Mouse (Mus musculus) layer of hippocampus, postnatal 14 days (tissue): Measurements from ENCODE around the gene Tenm2. TPM values are rescaled to one million over a fixed set of nuclear protein-coding genes. Genes with fewer than 3 reads are reported as not detected.

Experiments used
- DNase-seq, 2 experiments: peaks; one replicate each; pipeline ENCODE4 v3.0.0; 2021 to 2022; ENCODE audit warnings: low spot score in 2 of 2, mixed read lengths in 1 of 2
- total RNA-seq, 2 experiments: library from RNA; stranded (reverse); gene quantifications; 2 replicates each; pipeline ENCODE4 v1.2.3; 2021

Gene Tenm2
- total RNA-seq, 2 experiments from 2014 or later: 156 to 173 TPM

DNA sequence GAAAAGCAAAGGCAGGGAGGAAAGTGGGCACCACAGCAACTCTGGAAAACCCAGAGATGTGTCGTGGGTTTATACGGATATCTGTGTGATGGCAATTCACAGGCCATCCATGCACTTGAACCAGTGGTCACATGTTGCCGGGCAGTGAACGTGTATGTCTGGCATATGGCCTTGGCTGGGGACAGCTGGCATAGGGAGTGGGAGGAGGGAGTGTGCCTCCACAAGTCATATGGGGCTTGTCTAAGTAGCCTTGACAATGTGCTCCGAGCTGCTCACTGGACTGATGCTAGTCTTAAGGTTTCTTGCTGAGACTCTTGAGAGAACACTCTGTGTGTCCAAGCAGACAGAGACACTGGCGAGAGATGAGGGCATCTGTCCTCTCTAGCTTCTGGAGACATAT, 743.5 kb downstream of the Tenm2 start:
- no peak for DNase-seq

DNA sequence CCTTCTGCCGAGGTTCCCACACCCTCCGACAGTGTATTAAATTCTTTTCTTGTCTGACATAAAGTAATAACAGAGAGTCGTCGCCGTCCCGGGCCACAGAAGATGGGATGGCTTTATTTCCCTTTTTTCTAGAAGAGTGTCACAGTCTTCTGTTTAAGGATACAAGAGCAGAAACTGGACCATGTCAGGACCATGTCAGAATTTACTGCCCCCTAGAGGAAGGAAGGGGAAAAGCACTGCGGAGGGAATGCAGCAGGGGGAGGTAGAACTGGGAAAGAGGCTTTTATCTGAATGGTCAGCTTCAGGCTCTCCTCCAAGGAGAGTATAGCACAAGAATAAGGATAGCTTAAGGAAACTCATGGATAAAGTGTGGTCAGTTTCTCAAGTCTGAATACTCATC, 745.7 kb downstream of the Tenm2 start:
- DNase-seq: no peak

DNA sequence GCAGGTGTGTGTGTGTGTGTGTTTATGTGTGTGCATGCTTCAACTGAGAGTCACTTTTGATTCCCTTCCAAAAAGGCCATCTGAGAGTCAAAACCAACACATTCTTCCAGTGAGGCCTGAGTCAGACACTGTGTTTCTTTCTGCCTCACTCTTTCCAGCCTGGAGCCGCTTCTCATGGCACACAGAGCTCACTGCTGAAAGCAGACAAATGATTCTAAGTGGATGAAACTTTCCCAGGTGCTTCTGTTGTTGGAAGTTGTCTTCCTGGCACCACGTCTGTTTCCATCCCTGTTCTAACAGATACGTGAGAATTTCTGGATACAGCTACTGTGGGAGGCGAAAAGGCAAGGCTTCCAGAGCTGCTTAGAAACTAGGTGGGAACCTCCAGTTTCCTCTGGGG, 747.1 kb downstream of the Tenm2 start:
- no peak for DNase-seq

DNA sequence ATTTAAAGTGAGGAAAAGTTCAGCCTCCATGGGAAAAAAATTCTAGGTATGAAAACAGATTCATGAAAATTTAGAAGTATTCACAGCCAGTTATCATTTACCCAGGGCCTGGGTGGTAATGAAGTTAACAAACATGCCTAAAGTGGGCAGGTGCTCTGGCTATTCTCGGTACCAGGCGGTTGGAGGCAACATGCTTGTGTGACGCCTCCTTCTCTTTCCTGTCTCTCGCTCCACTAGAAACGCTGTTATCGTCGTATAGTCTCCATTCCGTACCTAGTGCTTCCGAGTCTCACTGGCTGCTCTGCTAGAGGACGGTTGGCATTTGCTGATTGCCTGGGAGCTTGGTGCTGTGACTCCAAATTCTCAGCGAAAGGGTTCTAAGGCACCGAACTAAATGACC, 749.7 kb downstream of the Tenm2 start:
- DNase-seq: no peak

DNA sequence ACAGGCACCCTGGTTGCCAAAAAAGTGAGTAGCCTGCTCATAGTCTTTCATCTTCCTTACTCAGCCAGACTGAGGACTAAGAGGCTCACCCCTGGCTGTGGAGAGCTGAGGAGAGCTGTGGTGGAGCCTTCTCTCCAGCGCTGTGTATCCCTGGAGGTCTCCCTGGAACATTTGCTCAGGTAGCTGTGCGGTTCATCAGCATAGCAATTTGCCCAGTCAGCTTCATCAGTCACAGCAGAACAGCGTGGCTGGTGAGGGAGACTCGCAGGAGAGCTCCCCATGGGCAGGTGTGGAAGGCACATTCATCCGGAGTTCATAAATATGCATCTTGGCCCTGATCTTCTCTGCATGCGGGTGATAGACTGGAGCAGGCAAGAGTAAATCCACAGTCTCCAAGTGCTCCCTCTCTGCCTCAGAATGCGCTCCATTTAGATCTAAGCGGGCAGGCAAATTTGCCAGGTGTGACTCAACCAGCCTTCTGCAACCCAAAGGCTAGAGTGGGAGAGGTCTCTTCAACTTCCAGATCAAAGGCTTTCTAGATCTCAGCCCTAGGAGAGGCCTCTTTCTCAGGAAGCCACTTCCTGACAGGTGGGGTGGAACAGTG, 751.2 kb downstream of the Tenm2 start:
- DNase-seq: no peak

DNA sequence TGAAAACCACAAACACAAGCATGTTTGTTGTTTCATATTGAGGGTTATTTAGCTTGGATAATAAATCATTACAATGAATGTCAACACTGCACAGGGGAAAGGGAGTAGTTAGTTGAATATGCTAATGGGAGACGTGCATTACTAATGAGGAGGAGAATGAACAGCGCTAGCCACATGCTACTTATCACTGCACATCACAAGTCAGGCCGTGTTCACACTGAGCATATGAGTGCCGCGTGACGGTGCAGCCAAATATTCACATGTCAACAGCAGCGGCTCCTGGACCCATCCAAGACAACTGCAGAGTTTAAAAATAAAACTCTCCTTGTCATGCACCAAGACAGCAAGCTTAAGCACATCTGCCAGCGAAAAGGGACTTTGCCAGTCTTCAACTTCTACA, 753.6 kb downstream of the Tenm2 start:
- DNase-seq: no peak

DNA sequence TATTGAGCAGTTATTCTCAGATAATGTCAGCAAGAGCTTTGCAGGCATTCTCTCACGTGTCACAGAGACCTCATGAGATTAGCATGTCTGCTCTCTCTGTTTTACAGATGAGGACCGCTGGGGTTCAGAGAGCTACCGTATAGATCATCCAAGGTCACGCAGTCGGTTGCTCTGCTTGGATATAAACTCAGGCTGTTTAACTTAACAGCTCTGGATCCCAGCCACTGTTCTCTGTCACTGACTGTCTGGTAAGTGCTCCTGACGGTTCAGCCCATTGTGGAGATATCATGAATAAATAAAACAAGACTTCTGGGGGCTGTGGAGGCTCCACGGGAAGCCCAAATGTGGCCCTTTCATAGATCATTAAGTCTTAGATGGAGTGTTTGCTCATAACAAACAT, 754.2 kb downstream of the Tenm2 start:
- DNase-seq: no peak

DNA sequence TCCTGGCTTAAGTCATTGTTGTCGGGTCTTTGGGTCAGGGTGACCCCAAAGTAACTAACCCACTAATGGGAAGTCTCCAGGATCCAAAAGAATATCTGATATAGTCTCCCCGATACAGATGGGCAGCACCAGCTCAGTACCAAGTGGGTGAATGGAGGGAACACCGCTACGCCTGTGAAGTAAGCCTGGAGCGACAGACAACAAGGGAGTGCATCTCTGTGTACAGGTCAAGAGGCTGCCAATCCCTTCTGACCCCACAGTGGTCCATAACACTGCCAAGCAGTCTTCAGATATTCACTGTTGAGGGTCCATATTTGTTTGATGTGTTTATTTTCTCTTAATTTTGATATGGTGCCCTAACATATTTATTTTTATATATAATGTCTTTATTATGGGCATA, 754.7 kb downstream of the Tenm2 start:
- DNase-seq: no peak

DNA sequence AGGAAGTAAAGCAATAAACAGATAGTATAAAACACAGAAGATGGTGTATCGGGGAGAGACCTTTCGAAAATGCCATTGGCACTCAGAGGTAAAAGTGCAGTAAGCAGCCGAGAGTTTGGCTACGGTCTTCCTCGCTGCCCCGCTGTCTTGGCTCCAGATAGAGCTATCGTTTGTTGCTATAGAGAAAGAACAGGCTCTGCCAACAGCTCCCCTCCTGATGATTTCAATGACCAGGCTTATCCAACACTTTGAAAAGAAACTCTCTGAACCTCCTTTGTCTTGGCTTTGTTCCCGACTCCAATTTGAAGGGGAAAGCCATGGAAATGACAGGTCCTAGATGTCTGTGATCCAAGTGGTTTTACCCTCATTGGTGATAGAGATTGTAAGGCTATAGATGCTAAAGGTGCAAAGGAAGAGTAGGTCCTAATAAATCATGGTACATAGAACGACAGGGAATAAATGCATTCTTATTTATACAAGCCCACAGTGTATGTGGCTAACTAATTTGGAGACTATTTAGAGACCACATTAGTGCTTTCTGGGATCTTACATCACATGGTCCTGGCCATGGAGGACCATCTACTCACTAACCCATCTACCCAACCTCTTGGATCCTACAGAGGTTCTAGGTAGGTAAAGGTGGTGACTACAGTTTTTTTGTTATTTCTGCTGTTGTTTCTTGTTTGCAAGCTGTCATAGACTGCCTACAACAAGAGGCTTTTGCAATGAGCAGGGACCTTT, 765.8 kb downstream of the Tenm2 start:
- peak in 1 of 2 experiments; percentile 41 for DNase-seq

DNA sequence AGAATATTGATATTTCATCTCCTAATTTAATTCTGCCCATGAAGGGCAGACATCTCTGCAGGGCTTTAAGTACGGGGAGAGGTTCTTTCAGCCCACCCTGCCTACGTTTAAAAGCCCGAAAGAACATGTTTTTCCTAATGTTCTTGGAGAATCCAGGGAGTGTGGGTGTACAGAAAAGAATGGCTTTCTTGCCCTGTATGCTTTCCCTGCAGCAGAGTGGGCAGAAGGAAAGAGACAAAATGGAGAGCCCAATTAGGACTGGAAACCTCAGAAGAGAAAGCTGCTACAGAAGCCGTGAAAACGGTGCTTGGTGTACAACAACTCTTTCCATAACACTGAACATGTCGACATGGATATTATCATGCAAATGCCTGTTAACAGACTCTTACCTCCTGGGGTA, 777.3 kb downstream of the Tenm2 start:
- no peak for DNase-seq

DNA sequence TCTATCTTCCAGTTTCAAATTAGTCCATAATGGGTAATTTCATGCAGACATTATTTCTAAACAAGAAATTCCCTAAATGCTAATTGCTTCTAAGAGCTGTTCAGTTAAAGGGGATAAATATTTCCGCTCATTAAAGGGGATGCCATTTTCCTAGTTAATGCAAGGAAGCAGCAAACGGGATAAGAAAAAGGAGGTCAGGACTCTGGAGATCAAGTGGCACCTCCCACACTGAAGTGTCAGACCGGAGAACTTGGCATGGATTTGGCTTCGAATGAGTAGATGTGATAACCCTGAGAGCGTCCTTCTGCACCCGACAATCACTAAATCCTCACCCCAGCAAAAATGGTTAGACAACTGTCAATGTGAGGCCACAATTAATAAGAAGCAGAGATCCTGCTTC, 781.7 kb downstream of the Tenm2 start:
- DNase-seq: no peak

DNA sequence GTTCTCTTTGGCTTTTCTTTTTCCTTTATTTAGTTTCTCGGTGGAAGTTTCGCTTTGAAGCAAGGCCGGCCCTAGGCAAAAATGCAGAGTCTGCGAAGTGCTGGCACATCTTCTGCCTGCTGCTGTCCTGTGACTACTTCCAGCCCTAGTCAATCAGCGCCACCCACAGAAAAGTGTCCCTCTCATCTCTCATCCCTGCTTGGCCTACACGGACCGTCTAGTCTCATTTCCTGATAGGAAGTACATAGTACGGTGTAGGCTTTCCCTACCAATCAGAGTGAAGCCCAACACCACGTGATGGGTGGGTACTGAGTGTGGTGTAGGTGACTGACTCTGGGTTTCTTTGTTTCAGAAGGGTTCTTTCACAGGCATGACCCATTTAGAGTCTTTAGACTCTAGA, 783.3 kb downstream of the Tenm2 start:
- no peak for DNase-seq

DNA sequence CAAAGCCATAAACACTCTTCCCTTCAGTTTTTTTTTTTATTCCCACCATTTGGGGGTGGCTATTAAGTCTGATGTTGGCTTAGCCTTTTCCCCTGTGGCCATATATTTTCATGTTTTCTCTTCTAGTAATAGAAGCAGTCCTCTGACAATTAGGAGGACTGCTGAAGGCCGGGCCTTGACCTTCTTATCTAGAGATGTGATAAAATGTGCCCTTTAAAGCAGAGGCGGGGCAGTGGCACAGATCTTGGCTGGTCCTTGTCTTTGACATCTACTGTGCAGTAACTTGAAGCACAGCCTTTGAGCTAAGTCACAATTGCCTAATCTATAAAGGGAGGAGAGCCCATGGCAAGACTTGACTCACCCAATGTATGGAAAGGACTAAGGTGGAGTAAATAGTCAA, 789.4 kb downstream of the Tenm2 start:
- no peak for DNase-seq

DNA sequence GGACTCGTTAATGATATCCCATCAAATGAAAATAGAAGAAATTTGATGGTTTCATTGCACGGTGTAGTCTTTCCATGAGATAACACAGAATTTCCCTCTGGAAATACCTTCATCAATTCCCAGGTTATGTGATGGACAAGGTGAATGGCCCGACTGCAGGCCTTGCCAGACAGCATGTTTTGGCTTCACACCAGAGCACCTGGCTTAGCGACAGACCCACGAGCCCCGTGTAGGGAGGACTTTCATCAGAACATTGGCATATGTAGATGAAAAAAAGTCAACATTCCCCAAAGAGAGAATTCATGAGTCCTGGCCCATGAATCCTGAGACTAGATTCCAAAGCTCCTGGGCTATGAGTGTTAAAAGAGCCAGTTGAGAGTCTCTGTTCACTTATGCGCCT, 791.9 kb downstream of the Tenm2 start:
- DNase-seq: no peak

DNA sequence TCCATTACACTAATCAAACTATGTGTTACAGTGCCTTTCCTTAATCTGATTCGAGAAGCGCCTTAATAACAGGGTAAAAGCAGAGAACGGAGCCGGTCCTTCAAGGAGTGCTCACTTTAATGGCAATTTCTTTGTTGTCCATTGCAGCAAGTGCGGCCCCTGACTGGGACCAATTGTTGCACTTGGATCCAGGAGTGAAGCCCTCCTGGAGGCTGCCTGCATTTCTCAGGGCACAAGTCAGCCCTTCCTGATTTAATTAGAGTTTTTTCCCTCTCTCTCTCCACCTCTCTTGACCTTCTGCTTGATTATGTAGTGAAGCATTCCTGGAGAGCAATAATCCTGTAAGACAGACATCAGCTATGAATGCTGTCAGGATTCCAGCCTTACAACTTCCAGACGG, 794.0 kb downstream of the Tenm2 start:
- DNase-seq: no peak

DNA sequence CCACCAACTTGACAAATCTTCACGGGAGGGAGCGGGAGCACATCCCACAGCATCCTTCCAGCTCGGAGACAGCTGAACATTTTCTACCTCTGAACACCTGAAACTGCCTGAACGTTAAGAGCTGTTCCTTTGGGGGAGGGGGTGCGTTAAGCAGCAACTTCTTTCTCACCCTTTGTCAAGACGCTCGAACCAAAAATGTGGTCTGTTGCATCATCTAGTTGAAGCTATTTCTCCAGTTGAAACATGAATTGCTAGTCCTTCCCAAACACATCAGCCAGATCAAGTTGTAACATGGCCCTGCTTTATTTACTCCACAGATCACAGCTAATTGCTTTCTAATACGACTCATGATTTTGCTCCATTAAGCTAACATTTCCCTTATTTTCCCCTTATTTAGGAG, 799.5 kb downstream of the Tenm2 start:
- DNase-seq: no peak

DNA sequence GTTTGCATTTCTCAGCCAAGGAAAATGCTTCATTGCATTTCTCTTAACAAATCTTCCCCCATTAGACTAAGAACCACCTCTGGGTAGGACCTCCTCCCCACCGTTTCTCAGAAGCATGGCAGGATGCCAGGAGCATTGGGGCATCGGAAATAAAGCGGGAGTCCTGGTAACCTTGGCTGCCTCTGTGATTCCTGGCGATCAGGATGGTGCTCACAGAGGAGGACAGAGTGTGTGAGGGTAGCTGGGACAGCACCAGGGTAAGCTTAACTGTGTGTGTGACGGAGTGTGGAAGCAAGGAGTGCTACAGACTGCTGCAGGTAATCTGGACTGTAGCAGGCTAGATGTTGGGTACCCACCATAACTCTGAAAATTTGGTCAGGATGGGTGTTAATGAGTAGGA, 806.8 kb downstream of the Tenm2 start:
- no peak for DNase-seq

DNA sequence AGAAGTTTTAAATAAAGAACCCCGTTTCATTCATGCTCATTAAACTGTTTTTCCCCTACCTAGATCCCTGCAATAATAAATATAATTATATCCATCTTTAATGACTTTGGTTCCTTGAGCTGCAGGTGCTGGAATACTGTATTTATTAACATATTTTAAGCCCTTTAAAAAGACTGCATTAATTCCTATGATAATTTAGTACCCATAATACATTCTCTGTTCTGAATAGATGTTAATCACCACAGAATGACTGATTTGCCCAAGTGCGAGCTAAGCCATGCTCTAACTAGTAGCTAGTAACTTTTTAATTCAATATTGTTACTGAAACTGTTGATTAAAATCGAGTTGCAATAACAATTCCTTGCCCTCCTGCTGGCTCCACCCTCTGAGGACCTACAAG, 810.8 kb downstream of the Tenm2 start:
- DNase-seq: no peak

DNA sequence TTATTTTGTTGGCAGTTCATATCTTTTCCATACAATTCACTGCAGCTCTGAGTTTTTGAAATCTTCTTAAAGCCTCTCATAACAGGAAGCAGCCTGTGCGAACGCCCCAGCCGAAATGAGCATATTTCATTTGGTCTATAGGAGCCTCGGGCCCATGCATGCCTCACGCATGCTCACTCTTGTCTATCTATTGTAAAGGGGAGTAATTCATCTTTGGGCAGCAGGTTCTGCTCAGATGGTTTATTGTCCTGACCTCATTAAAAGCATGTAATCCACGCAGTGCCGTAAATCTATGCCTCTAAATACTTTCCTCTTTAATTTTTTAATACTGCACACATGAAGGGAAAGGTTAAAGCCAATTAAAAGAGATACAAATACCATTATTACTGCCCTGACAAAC, 815.7 kb downstream of the Tenm2 start:
- no peak for DNase-seq

DNA sequence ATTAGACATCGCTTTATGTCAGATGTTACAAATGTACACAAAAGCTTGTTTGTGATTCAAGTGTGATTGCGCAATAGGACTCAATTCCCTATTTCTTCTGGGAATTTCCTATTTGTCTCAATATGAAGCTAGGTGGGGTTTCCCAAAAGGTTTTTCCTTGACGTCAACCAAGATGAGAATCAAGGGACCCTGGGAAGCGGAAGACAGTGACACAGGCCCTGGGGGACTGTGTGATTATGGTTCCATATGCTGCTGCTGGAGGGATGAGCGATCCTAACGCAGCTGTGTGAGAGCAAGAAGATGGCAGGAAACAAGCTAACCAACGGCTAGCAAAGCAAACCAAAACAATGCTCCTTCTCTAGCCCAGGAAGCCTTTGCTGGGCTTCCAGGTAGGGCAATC, 820.5 kb downstream of the Tenm2 start:
- DNase-seq: no peak

DNA sequence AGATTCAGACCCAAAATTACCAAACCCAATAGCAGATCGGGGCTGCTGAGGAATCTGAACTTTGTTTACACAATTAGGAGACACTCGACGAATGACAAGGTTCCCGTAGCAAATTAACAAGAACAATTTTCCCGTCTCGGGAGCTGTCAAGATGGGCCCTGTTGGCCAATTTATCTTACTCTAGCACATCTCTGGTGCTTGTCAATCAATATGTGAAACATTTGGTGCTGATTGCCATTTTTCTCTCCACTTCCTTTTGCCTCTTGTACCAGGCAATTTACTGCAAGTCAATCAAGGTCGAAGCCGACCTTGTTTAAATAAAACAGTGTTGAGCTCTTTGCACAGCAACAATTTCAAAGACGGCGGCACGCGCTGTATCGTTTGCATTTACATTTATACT, 824.9 kb downstream of the Tenm2 start:
- no peak for DNase-seq

DNA sequence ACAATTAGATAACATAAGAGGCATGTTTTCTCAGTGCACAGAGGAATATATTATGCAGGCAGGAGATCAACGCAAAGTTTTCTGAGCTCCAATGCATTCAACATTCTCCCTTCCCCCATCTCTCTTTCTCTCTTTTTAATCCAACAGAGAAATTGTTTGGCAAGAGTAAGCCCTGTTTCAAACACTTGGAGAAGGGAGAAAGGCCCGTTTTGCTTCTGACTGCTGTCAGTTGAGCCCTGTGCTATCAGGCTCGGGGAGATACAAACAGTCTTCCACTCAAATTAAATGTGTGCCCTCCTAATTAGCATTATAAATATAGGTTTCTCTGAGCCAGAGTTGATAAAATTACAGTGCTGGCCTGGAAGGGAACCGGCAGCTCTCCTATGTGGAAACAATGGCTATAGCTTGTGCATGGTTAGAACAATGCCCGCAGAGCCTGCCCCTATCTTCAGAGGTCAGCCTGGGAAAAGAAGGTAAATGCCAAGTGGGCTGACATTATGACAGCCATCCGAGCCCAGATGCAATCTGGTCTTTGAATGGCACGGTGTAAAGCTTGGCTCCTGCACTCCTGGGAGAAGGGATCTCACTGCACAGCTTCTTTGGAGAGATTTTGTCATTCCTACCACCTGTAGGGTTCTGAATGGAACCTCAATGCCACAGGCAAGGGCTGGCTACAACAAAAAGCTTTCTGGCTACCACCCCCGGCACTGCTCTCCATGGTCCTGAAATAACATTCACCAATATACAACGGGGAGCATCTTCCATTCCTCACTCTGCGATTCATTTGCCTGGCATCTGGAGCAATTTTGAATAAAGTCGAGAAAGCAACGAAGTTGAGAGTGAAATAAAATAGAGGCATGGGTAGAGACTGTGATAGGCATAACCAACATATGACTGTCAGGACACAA, 839.7 kb downstream of the Tenm2 start:
- DNase-seq: no peak
